Mouse (Mus musculus): Measurements from ENCODE around the gene Ankrd54. TPM values are rescaled to one million over a fixed set of nuclear protein-coding genes. Genes with fewer than 3 reads are reported as not detected.
A peak's percentile ranks its signal among the peaks of the same experiment; 100 is the strongest.

The Ankrd54 gene
- polyA plus RNA-seq (2015; fragmentation: Nextera tagmentation; extraction: Ambion mirVana): 53.0 and 53.9 TPM in 2 replicates

- H3K9ac ChIP-seq: peak within 1 kb of the TSS; percentile 88
- ATAC-seq: peak; percentile 100
- peaks cover 35% of the 10 kb centered on the region for H3K36me3 ChIP-seq (ENCODE audit: poor library complexity, severe bottlenecking)
- H3K4me3 ChIP-seq: peak within 1 kb of the TSS; percentile 80
- no peaks in the 10 kb centered on the region for H3K9me3 ChIP-seq (replicated peaks)
- H3K27me3 ChIP-seq: no peaks in the 10 kb centered on the region
- H3K27ac ChIP-seq: peak within 1 kb of the TSS; percentile 69
- peak within 1 kb of the TSS; percentile 77 for H3K4me2 ChIP-seq
- H3K4me1 ChIP-seq: peaks cover 20% of the 10 kb centered on the region
- under 1% methylated on average over 79 of the region's 80 CpGs for WGBS
Observed at GRCm38 (mm10) chr15:79062376-79063159, at the start of gene Ankrd54. TSS of gene Ankrd54 (minus strand) at chr15:79062893.

GRCm38 (mm10) chr15:79111774-79112173 lies 49.1 kb upstream of the Ankrd54 start:
- peaks cover 34% of the 10 kb centered on the region for H3K4me1 ChIP-seq
- H3K4me3 ChIP-seq: no peak overlapping the region
- 70% methylated on average over 4 of the region's 4 CpGs for WGBS
- no peak overlapping the region for H3K9ac ChIP-seq
- H3K9me3 ChIP-seq (replicated peaks): no peaks in the 10 kb centered on the region
- peaks cover 9% of the 10 kb centered on the region; the same call in 1 of the 2 replicates for H3K36me3 ChIP-seq (ENCODE audit: poor library complexity, severe bottlenecking)
- no peak overlapping the region for H3K4me2 ChIP-seq
- ATAC-seq: no peak
- no peak overlapping the region for H3K27ac ChIP-seq
- H3K27me3 ChIP-seq: no peaks in the 10 kb centered on the region; the same call in 1 of the 2 replicates

DNA sequence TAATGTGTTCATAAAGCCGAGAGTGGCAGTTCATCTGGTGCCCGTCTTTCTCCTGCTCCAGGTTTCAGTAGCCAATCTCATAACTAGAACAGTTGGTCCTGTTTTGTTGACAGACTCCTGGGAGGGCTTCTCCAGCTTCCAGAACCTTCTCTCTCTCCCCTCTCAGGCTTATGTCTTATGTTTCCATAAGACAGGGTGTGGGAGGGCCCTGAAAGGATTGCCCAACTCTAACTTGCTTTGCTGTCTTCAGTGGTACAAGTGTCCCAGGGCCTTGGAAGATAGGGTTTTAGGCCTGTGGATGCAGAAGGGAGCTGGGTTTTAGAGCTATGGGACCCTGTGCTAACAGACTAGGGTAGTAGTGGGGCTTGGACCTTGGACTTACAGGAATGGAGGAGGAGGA lies 47.8 kb upstream of the Ankrd54 start:
- Histone ChIP-seq H3K4me1 (peaks cover 34% of the 10 kb centered on the region), H3K4me2 (peak overlapping the region; percentile 96), H3K4me3 (peak overlapping the region; percentile 90), H3K9ac (peak overlapping the region; percentile 89), H3K27me3 (peaks cover 2% of the 10 kb centered on the region; the same call in 1 of the 2 replicates), H3K36me3 (ENCODE audit: poor library complexity, severe bottlenecking) (peaks cover 6% of the 10 kb centered on the region; the same call in 1 of the 2 replicates), H3K27ac (no peak overlapping the region), H3K9me3 (replicated peaks) (no peaks in the 10 kb centered on the region)
- 66% methylated on average over 2 of the region's 2 CpGs for WGBS
- ATAC-seq: no peak

- Histone ChIP-seq H3K36me3 (ENCODE audit: poor library complexity, severe bottlenecking) (peaks cover 1% of the 10 kb centered on the region; the same call in 1 of the 2 replicates), H3K9me3 (replicated peaks) (no peaks in the 10 kb centered on the region), H3K9ac (peak overlapping the region; percentile 89), H3K4me2 (peak overlapping the region; percentile 96), H3K4me3 (peak overlapping the region; percentile 90), H3K27ac (no peak overlapping the region), H3K27me3 (peaks cover 2% of the 10 kb centered on the region; the same call in 1 of the 2 replicates), H3K4me1 (peaks cover 34% of the 10 kb centered on the region)
- WGBS: 22% methylated on average over 9 of the region's 9 CpGs
- no peak for ATAC-seq
Observed at GRCm38 (mm10) chr15:79110031-79110430, 47.3 kb upstream of the Ankrd54 start.

GRCm38 (mm10) chr15:79109321-79109934 lies 46.7 kb upstream of the Ankrd54 start:
- Histone ChIP-seq H3K27me3 (peaks cover 2% of the 10 kb centered on the region; the same call in 1 of the 2 replicates), H3K4me2 (peak overlapping the region; percentile 96), H3K9ac (peak overlapping the region; percentile 89), H3K27ac (peak overlapping the region; percentile 51), H3K9me3 (replicated peaks) (no peaks in the 10 kb centered on the region), H3K4me1 (peaks cover 34% of the 10 kb centered on the region), H3K4me3 (peak overlapping the region; percentile 90), H3K36me3 (ENCODE audit: poor library complexity, severe bottlenecking) (no peaks in the 10 kb centered on the region)
- under 1% methylated on average over 41 of the region's 46 CpGs for WGBS
- peak; percentile 71 for ATAC-seq

DNA sequence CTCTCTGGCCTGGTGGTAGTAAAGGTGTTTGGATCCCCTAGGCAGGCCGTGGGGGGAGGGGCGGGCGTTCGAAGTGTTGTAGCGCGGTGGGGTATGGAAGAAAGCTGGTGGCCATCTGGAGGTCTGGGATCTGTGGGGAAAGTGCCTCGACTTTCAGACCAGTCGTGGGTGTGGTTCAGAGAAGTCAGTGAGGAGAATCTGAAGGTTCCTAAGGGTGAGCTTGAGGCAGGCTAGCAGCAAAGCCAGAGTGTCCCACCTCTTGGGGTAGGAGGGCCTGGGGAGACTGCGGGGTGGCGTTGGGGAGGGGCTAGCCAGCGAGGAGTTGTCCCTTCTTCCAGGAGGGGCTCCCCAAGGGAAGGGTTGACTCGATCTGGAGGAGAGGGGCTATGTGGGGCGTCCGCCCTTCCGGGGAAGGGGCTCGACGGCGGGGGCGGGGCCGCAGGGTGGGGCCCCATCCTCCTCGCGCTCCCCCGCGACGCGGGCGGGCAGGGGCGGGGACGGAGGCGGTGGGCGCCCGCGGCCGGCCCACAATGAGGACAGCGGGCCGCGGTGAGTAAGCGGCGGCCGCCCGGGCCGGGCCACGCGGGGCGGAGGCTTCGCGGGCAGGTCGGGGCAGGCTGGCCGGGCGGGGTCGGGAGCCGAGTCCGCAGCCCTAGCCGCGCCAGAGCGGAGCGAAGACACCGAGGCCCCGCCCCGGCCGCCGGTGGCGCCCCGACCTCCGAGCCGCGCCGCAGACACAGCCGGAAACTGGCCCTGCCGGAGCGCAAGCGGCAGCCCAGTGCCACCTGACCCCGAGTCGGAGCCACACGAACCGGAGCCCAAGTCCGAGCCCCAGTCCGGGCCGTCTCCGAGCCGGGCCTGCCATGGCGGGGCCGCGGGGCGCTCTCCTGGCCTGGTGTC lies 46.0 kb upstream of the Ankrd54 start, which contains the start of gene Micall1:
Micall1 (plus strand) TSS at position 478 of the 900 bp plus-strand sequence.
- no peaks in the 10 kb centered on the region for H3K9me3 ChIP-seq (replicated peaks)
- H3K4me3 ChIP-seq: peak within 1 kb of the TSS; percentile 90
- under 1% methylated on average over 66 of the region's 85 CpGs for WGBS

GRCm38 (mm10) chr15:79107966-79108365 lies 45.3 kb upstream of the Ankrd54 start:
- H3K27ac ChIP-seq: no peak overlapping the region
- peaks cover 34% of the 10 kb centered on the region for H3K4me1 ChIP-seq
- 30% methylated on average over 7 of the region's 7 CpGs for WGBS
- H3K4me2 ChIP-seq: peak overlapping the region; percentile 96
- peaks cover 2% of the 10 kb centered on the region; the same call in 1 of the 2 replicates for H3K27me3 ChIP-seq
- no peaks in the 10 kb centered on the region for H3K36me3 ChIP-seq (ENCODE audit: poor library complexity, severe bottlenecking)
- ATAC-seq: no peak
- no peaks in the 10 kb centered on the region for H3K9me3 ChIP-seq (replicated peaks)
- H3K4me3 ChIP-seq: no peak overlapping the region
- H3K9ac ChIP-seq: no peak overlapping the region

More for the DNA sequence above, 46.0 kb upstream of the Ankrd54 start, which contains the start of gene Micall1:
- H3K4me2 ChIP-seq: peak within 1 kb of the TSS; percentile 96
- peak; percentile 79 for ATAC-seq
- peaks cover 2% of the 10 kb centered on the region; the same call in 1 of the 2 replicates for H3K27me3 ChIP-seq
- H3K36me3 ChIP-seq (ENCODE audit: poor library complexity, severe bottlenecking): no peaks in the 10 kb centered on the region
- H3K4me1 ChIP-seq: peaks cover 34% of the 10 kb centered on the region
- H3K27ac ChIP-seq: peak within 1 kb of the TSS; percentile 51
- H3K9ac ChIP-seq: peak within 1 kb of the TSS; percentile 89

DNA sequence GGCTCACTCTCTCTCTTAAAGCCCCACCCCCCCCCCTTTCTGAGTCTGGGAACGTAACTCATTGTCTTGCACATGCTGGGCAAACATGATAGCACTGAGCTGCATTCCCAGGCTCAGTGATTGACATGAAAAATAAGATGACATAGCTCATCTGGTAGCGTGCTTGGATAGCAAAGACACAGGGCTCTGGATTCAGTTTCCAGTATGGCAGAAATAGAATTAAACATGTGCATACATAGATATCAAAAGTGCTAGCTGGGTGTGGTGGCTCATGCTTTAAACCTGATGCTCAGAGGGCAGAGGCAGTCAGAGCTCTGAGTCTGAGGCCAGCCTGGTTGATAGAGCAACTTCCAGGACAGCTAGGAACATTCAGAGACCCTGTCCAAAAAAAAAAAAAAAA lies 43.1 kb upstream of the Ankrd54 start:
- ATAC-seq: no peak
- Histone ChIP-seq H3K4me3 (no peak overlapping the region), H3K9ac (no peak overlapping the region), H3K36me3 (ENCODE audit: poor library complexity, severe bottlenecking) (no peaks in the 10 kb centered on the region), H3K27ac (no peak overlapping the region), H3K27me3 (peaks cover 2% of the 10 kb centered on the region; the same call in 1 of the 2 replicates), H3K9me3 (replicated peaks) (no peaks in the 10 kb centered on the region), H3K4me1 (peaks cover 24% of the 10 kb centered on the region), H3K4me2 (no peak overlapping the region)
- 51% methylated on average over 2 of the region's 2 CpGs for WGBS

GRCm38 (mm10) chr15:79103264-79103663 lies 40.6 kb upstream of the Ankrd54 start:
- Histone ChIP-seq H3K9ac (no peak overlapping the region), H3K36me3 (ENCODE audit: poor library complexity, severe bottlenecking) (no peaks in the 10 kb centered on the region), H3K4me1 (peaks cover 2% of the 10 kb centered on the region), H3K9me3 (replicated peaks) (no peaks in the 10 kb centered on the region), H3K27me3 (peaks cover 2% of the 10 kb centered on the region; the same call in 1 of the 2 replicates), H3K27ac (no peak overlapping the region), H3K4me2 (no peak overlapping the region), H3K4me3 (no peak overlapping the region)
- no peak for ATAC-seq
- WGBS: 65% methylated on average over 10 of the region's 10 CpGs

DNA sequence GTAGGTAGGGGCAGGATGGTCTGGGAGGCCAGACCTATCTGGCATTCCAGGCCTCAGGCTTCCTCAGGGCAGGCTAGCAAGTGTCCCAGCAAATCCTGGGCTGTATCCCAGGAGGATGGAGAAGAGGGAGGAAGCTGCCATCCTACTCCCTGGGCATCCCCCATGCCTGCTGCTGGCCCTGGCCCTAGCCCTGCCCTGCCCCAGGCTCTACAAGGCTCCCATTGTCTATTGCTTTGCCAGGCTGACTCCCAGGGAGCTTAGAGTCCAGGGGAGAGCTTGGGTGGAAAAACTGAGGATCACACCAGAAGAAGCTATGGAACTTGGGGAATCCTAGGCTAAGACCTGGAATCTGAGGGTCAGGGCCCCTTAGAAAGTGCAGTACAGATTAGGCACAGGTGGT lies 38.8 kb upstream of the Ankrd54 start:
- Histone ChIP-seq H3K36me3 (ENCODE audit: poor library complexity, severe bottlenecking) (peaks cover 2% of the 10 kb centered on the region), H3K4me3 (no peak overlapping the region), H3K4me1 (0 out of 2 replicates have a peak, but pooled peaks cover 6% of the 10 kb centered on the region), H3K4me2 (no peak overlapping the region), H3K9ac (peak overlapping the region; percentile 6; the same call in 1 of the 2 replicates), H3K27me3 (0 out of 2 replicates have a peak, but pooled peaks cover 2% of the 10 kb centered on the region), H3K9me3 (replicated peaks) (no peaks in the 10 kb centered on the region), H3K27ac (no peak overlapping the region)
- ATAC-seq: no peak

DNA sequence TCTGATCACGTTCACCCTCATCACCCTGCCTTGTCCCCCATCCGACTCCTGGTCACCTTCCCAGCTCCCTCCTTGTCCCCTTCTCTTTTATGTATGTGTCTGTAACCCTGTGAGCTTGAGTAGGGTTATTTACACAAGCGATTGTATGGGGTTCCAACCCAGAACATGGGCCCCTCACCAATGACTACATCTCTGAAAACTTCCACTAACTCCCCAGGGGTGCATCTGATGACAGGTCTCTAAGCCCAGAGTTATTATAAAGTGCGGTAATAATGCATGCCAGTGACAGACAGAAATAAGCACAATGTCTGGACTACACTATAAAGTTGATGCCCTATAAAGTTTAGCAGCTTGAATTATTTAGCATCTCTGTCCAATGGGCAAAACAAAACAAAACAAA lies 37.7 kb upstream of the Ankrd54 start:
- 80% methylated on average over 4 of the region's 4 CpGs for WGBS
- H3K9me3 ChIP-seq (replicated peaks): no peaks in the 10 kb centered on the region
- H3K4me3 ChIP-seq: no peak overlapping the region
- no peaks in the 10 kb centered on the region for H3K27me3 ChIP-seq
- H3K36me3 ChIP-seq (ENCODE audit: poor library complexity, severe bottlenecking): peaks cover 13% of the 10 kb centered on the region
- H3K4me2 ChIP-seq: no peak overlapping the region
- no peak overlapping the region for H3K9ac ChIP-seq
- H3K4me1 ChIP-seq: 0 out of 2 replicates have a peak, but pooled peaks cover 6% of the 10 kb centered on the region
- no peak overlapping the region for H3K27ac ChIP-seq
- ATAC-seq: no peak

Data from forebrain, embryonic 13.5 days (tissue).